Mouse (Mus musculus) CH12.LX (cell line): ENCODE measurements around the gene Agpat2. TPM values are rescaled to one million over a fixed set of nuclear protein-coding genes. Genes with fewer than 3 reads are reported as not detected.

Experiments used
- DNase-seq: peaks from one replicate; pipeline ENCODE4 v3.0.0-alpha.2; 2013; ENCODE audit errors: extremely low read depth
- H3K27ac ChIP-seq: 2 replicates; pipeline ENCODE4 v1.5.1; 2012; ENCODE audit warnings: low read depth, mild to moderate bottlenecking, control low read depth, moderate library complexity; ENCODE audit not compliant: insufficient read depth
- H3K27me3 ChIP-seq: replicated peaks from 2 replicates; pipeline ENCODE3; 2012; ENCODE audit warnings: inconsistent platforms
- H3K36me3 ChIP-seq, 2 experiments: replicated peaks in 1 of 2; 2 replicates each; pipeline versions ENCODE3 to v1.6.1; 2012; ENCODE audit warnings: inconsistent platforms in 1 of 2, low read length in 1 of 2, mild to moderate bottlenecking in 1 of 2, mixed read lengths in 1 of 2, moderate library complexity in 1 of 2; ENCODE audit not compliant: control insufficient read depth in 1 of 2, insufficient read depth in 1 of 2
- H3K4me1 ChIP-seq, 2 experiments: 2 replicates each; pipeline ENCODE4 v1.6.1; 2012; ENCODE audit warnings: inconsistent platforms in 1 of 2, moderate library complexity in 1 of 2; ENCODE audit not compliant: insufficient read depth in 2 of 2, control insufficient read depth in 1 of 2
- H3K4me2 ChIP-seq: 2 replicates; pipeline ENCODE4 v1.6.1; 2012; ENCODE audit warnings: low read depth, mild to moderate bottlenecking, control low read depth; ENCODE audit not compliant: poor library complexity, insufficient read depth, severe bottlenecking
- H3K4me3 ChIP-seq, 3 experiments: fragments of 150-350 bp in 1 of 3; sonication (generic) in 1 of 3; replicated peaks in 1 of 3; 2 replicates each; pipeline versions ENCODE3 to v1.5.1; 2011 to 2012; ENCODE audit warnings: low read depth in 2 of 3, low read length in 2 of 3, mild to moderate bottlenecking in 2 of 3, moderate library complexity in 2 of 3, control low read depth in 1 of 3, improper control_type of control experiment in 1 of 3, inconsistent platforms in 1 of 3, mixed read lengths in 1 of 3; ENCODE audit not compliant: poor library complexity in 1 of 3
- H3K79me2 ChIP-seq: replicated peaks from 2 replicates; pipeline ENCODE4 v1.6.1; 2012; ENCODE audit warnings: mild to moderate bottlenecking, moderate library complexity; ENCODE audit not compliant: control insufficient read depth, poor library complexity, insufficient read depth, severe bottlenecking; ENCODE audit errors: extremely low read depth
- H3K9ac ChIP-seq: 2 replicates; pipeline ENCODE4 v1.6.1; 2012; ENCODE audit warnings: low read depth, mild to moderate bottlenecking, control low read depth, moderate library complexity; ENCODE audit not compliant: insufficient read depth
- H3K9me3 ChIP-seq: replicated peaks from 2 replicates; pipeline ENCODE3; 2012; ENCODE audit warnings: low read length, inconsistent platforms, mixed read lengths
- BHLHE40 ChIP-seq: IDR thresholded peaks from 2 replicates; pipeline ENCODE4 v1.6.1; 2011; ENCODE audit warnings: mild to moderate bottlenecking, low read depth, low read length, improper control_type of control experiment
- CHD2 ChIP-seq: IDR thresholded peaks from 2 replicates; pipeline ENCODE4 v1.6.1; 2011; ENCODE audit warnings: low read length, improper control_type of control experiment
- CTCF ChIP-seq, 2 experiments: IDR thresholded peaks in 1 of 2; conservative IDR thresholded peaks in 1 of 2; 2 replicates each; pipeline ENCODE4 v1.5.1; 2011 to 2012; ENCODE audit warnings: low read depth in 2 of 2, low read length in 2 of 2, improper control_type of control experiment in 1 of 2, inconsistent platforms in 1 of 2, mild to moderate bottlenecking in 1 of 2, moderate library complexity in 1 of 2
- E2F4 ChIP-seq: IDR thresholded peaks from 2 replicates; pipeline ENCODE4 v1.6.1; 2011; ENCODE audit warnings: low read depth, low read length, improper control_type of control experiment; ENCODE audit not compliant: insufficient replicate concordance
- ELF1 ChIP-seq: IDR thresholded peaks from 2 replicates; pipeline ENCODE4 v1.6.1; 2014; ENCODE audit warnings: low read depth, mild to moderate bottlenecking, inconsistent platforms, low read length, improper control_type of control experiment
- EP300 ChIP-seq: IDR thresholded peaks from 2 replicates; pipeline ENCODE4 v1.6.1; 2011; ENCODE audit warnings: low read length, improper control_type of control experiment
- ETS1 ChIP-seq: conservative IDR thresholded peaks from 2 replicates; pipeline ENCODE4 v1.6.1; 2012; ENCODE audit warnings: low read depth, mild to moderate bottlenecking, inconsistent platforms, low read length, improper control_type of control experiment, moderate library complexity
- GABPA ChIP-seq: IDR thresholded peaks from 2 replicates; pipeline ENCODE4 v1.6.1; 2012; ENCODE audit warnings: low read depth, low read length, improper control_type of control experiment, inconsistent platforms; ENCODE audit not compliant: insufficient replicate concordance
- HCFC1 ChIP-seq: IDR thresholded peaks from 2 replicates; pipeline ENCODE4 v1.6.1; 2012; ENCODE audit warnings: low read depth, mild to moderate bottlenecking, inconsistent platforms, low read length, improper control_type of control experiment
- IRF4 ChIP-seq: IDR thresholded peaks from 2 replicates; pipeline ENCODE4 v1.6.1; 2014; ENCODE audit warnings: low read depth, mild to moderate bottlenecking, inconsistent platforms, low read length, improper control_type of control experiment
- JUN ChIP-seq: IDR thresholded peaks from 2 replicates; pipeline ENCODE4 v1.6.1; 2011; ENCODE audit warnings: low read depth, mild to moderate bottlenecking, low read length, improper control_type of control experiment, moderate library complexity; ENCODE audit not compliant: insufficient read depth
- JUND ChIP-seq: conservative IDR thresholded peaks from 2 replicates; pipeline ENCODE4 v1.6.1; 2011; ENCODE audit warnings: low read depth, low read length, improper control_type of control experiment
- KAT2A ChIP-seq: IDR thresholded peaks from 2 replicates; pipeline ENCODE4 v1.6.1; 2012; ENCODE audit warnings: low read length, improper control_type of control experiment, inconsistent platforms; ENCODE audit not compliant: insufficient replicate concordance
- MAFK ChIP-seq: IDR thresholded peaks from 2 replicates; pipeline ENCODE4 v1.6.1; 2011; ENCODE audit warnings: low read length, improper control_type of control experiment; ENCODE audit not compliant: insufficient replicate concordance
- MAX ChIP-seq: IDR thresholded peaks from 2 replicates; pipeline ENCODE4 v1.6.1; 2011; ENCODE audit warnings: low read length, improper control_type of control experiment
- MAZ ChIP-seq: IDR thresholded peaks from 2 replicates; pipeline ENCODE4 v1.6.1; 2012; ENCODE audit warnings: low read depth, mild to moderate bottlenecking, inconsistent platforms, low read length, improper control_type of control experiment, moderate library complexity
- MEF2A ChIP-seq: IDR thresholded peaks from 2 replicates; pipeline ENCODE4 v1.6.1; 2014; ENCODE audit warnings: low read depth, mild to moderate bottlenecking, inconsistent platforms, low read length, improper control_type of control experiment, borderline replicate concordance
- MXI1 ChIP-seq: IDR thresholded peaks from 2 replicates; pipeline ENCODE4 v1.6.1; 2011; ENCODE audit warnings: mild to moderate bottlenecking, low read depth, low read length, improper control_type of control experiment
- NELFE ChIP-seq: IDR thresholded peaks from 2 replicates; pipeline ENCODE4 v1.6.1; 2011; ENCODE audit warnings: low read depth, low read length, improper control_type of control experiment
- NRF1 ChIP-seq: IDR thresholded peaks from 2 replicates; pipeline ENCODE4 v1.6.1; 2014; ENCODE audit warnings: low read depth, mild to moderate bottlenecking, inconsistent platforms, low read length, improper control_type of control experiment, moderate library complexity
- PAX5 ChIP-seq: IDR thresholded peaks from 2 replicates; pipeline ENCODE4 v1.6.1; 2012; ENCODE audit warnings: low read length, inconsistent platforms, mixed read lengths
- POLR2A ChIP-seq: IDR thresholded peaks from 2 replicates; pipeline ENCODE4 v1.6.1; 2011; ENCODE audit warnings: low read depth, mild to moderate bottlenecking, improper control_type of control experiment, low read length
- RAD21 ChIP-seq: IDR thresholded peaks from 2 replicates; pipeline ENCODE4 v1.6.1; 2011; ENCODE audit warnings: low read depth, mild to moderate bottlenecking, low read length, improper control_type of control experiment, moderate library complexity
- RCOR1 ChIP-seq: conservative IDR thresholded peaks from 2 replicates; pipeline ENCODE4 v1.6.1; 2012; ENCODE audit warnings: low read depth, mild to moderate bottlenecking, inconsistent platforms, low read length, improper control_type of control experiment
- SIN3A ChIP-seq: IDR thresholded peaks from 2 replicates; pipeline ENCODE4 v1.6.1; 2012; ENCODE audit warnings: low read length, improper control_type of control experiment, inconsistent platforms
- SMC3 ChIP-seq: IDR thresholded peaks from 2 replicates; pipeline ENCODE4 v1.6.1; 2011; ENCODE audit warnings: low read depth, low read length, improper control_type of control experiment
- TBP ChIP-seq: conservative IDR thresholded peaks from 2 replicates; pipeline ENCODE4 v1.6.1; 2011; ENCODE audit warnings: low read depth, low read length, improper control_type of control experiment
- TCF12 ChIP-seq: IDR thresholded peaks from 2 replicates; pipeline ENCODE4 v1.6.1; 2014; ENCODE audit warnings: low read depth, mild to moderate bottlenecking, inconsistent platforms, low read length, improper control_type of control experiment
- UBTF ChIP-seq: IDR thresholded peaks from 2 replicates; pipeline ENCODE4 v1.6.1; 2012; ENCODE audit warnings: low read depth, mild to moderate bottlenecking, inconsistent platforms, low read length, improper control_type of control experiment, moderate library complexity
- USF1 ChIP-seq: IDR thresholded peaks from 2 replicates; pipeline ENCODE4 v1.6.1; 2014; ENCODE audit warnings: low read depth, mild to moderate bottlenecking, inconsistent platforms, low read length, improper control_type of control experiment
- USF2 ChIP-seq: conservative IDR thresholded peaks from 2 replicates; pipeline ENCODE4 v1.6.1; 2011; ENCODE audit warnings: low read depth, low read length, improper control_type of control experiment
- ZC3H11A ChIP-seq: IDR thresholded peaks from 2 replicates; pipeline ENCODE4 v1.6.1; 2012; ENCODE audit warnings: low read depth, mild to moderate bottlenecking, inconsistent platforms, low read length, improper control_type of control experiment
- ZKSCAN1 ChIP-seq: IDR thresholded peaks from 2 replicates; pipeline ENCODE4 v1.6.1; 2012; ENCODE audit warnings: low read depth, inconsistent platforms, low read length, improper control_type of control experiment, borderline replicate concordance
- ZNF384 ChIP-seq: IDR thresholded peaks from 2 replicates; pipeline ENCODE4 v1.6.1; 2012; ENCODE audit warnings: low read depth, low read length, improper control_type of control experiment, inconsistent platforms
- dilution Hi-C: fragments of 300-500 bp; cut with MboI; formaldehyde crosslinking; loops from 2 replicates; pipeline ENCODE4 v1.14.3; 2020; ENCODE audit warnings: low sequenced_read_pairs; ENCODE audit not compliant: extremely low pct_unique_long_range_greater_than_20kb, extremely low pct_ligation_motif_present
- in situ Hi-C: fragments of 300-500 bp; cut with MboI; formaldehyde crosslinking; loops from 3 replicates; pipeline ENCODE4 v1.14.3; 2019; ENCODE audit warnings: low sequenced_read_pairs, low pct_ligation_motif_present, low pct_unique_long_range_greater_than_20kb, mixed read lengths
- polyA plus RNA-seq: library from polyadenylated mRNA; unstranded; fragments of >175 nt; gene quantifications from 2 replicates; pipeline ENCODE4 v1.2.1, GENCODE M21; 2012; ENCODE audit warnings: low read depth; ENCODE audit not compliant: insufficient read length
- total RNA-seq, 2 experiments: library from RNA; depleted of rRNA; stranded (reverse); fragments of 300-350 nt in 1 of 2; fragments of >200 nt in 1 of 2; gene quantifications; 2 replicates each; pipeline ENCODE4 v1.2.3; 2012 to 2014

Gene Agpat2
- total and polyA plus RNA-seq, 3 experiments: 8.6 to 14.2 (median 9.5) TPM

DNA sequence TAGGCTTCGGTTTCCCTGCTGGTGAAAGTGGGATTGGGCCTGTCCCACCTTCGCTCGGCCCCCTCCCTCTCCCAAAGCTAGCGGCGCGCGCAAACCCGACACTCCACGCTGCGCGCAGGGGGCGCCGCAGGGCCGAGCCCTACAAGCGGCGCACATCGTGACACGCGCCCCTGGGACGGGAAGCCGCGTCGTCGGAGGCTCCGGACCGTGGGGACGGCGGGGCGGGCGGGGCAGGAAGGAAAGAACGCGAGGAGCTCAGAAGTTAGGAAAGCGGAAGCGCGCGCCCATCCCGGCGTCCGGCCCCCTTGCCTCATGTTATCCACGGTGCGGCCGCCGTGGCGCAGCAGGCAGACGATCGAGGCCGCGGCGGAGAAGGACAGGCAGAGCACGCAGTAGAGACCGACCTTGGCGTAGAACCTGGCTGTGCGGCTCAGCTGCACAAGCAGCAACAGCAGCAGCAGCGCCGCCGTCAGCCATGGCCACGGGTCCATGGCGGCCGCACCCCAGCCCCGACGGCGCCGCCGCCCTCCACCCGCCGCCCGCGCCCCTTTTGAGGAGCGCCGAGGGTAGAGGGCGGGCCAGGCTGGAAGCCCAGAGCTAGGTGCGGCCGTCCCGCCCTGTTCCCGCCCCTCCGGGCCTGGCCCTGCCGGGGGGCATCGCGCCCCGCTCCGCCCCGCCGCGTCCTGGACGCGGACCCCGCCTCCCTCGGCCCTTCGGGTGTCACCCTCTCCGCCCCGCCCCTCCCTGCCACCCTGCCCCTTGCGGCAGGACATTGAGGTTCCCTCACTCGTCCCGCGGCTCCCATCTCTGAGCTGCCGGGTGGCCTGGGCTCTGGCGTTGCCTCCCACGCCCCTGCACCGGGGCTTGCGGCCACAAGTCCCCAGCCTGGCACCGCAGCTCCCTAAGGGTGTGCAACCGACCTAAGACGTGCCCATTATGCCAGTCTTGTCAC, at the start of gene Agpat2 (continued):
- TF ChIP-seq IRF4: peak; percentile 11; the same call in 1 of the 2 replicates
- TF ChIP-seq, all 38 proteins: peak for 12

DNA sequence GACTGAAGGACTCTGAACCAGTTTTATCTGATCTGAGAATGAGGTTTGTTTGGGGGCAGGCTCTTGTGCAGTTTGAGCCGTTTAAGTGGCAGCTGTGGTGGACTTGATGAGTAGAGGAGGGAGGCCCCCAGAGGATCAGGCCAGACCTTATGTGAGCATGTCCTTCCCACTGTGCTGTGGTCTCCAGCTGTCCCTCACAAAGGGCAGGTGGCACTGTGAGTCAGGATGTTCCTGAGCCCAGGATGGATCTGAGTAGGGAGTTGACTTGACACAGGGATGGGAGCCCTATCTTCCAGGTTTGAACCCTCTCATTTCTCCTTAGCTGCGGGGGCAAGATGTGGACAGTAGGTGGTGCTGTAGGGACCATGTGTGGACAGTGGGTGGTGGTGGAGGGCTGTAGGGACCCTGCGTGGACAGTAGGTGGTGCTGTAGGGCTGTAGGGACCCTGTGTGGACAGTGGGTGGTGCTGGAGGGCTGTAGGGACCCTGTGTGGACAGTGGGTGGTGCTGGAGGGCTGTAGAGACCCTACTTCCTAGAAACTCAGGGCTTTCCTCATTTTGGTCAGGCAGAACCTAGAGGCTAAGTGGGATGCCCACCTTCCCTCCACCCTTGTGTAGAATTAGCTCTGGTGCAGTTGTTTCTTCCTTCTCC, 42.6 kb upstream of the Agpat2 start:
- Histone ChIP-seq H3K9me3 (no peaks in the 10 kb centered on the region), H3K9ac (no peak overlapping the region), H3K4me1 (peaks cover 0 to 8% of the 10 kb centered on the region in 2 experiments; a peak in 1 of 4 replicates), H3K27me3 (peaks cover 2% of the 10 kb centered on the region), H3K79me2 (no peaks in the 10 kb centered on the region), H3K4me3 (no peak overlapping the region), H3K4me2 (no peak overlapping the region; the same call in 1 of the 2 replicates), H3K27ac (no peak overlapping the region), H3K36me3 (no peaks in the 10 kb centered on the region)
- DNase-seq: peak; percentile 93
- dilution Hi-C loops: no loop called here
- in situ Hi-C loops: no loop called here
- TF ChIP-seq ZC3H11A: 0 out of 2 replicates have a peak, but pooled peaks have one; percentile 16
- TF ChIP-seq SMC3: peak; percentile 89
- TF ChIP-seq TBP: no peak
- no peak for TF ChIP-seq JUND
- TF ChIP-seq MAZ: no peak
- TF ChIP-seq NELFE: peak; percentile 93; the same call in 1 of the 2 replicates
- TF ChIP-seq E2F4: no peak
- peak; percentile 50 for TF ChIP-seq HCFC1
- TF ChIP-seq NRF1: 0 out of 2 replicates have a peak, but pooled peaks have one; percentile 16
- no peak for TF ChIP-seq UBTF
- TF ChIP-seq ZKSCAN1: no peak
- TF ChIP-seq SIN3A: no peak
- no peak for TF ChIP-seq CHD2
- no peak for TF ChIP-seq USF2
- TF ChIP-seq MEF2A: no peak; the same call in 1 of the 2 replicates
- TF ChIP-seq JUN: no peak
- no peak for TF ChIP-seq BHLHE40
- TF ChIP-seq RCOR1: no peak
- TF ChIP-seq GABPA: no peak
- TF ChIP-seq PAX5: no peak
- peak; percentile 38; the same call in 1 of the 2 replicates for TF ChIP-seq IRF4
- TF ChIP-seq ZNF384: no peak
- TF ChIP-seq TCF12: peak; percentile 29; the same call in 1 of the 2 replicates
- TF ChIP-seq MAFK: no peak
- peak; percentile 98 to 99 for TF ChIP-seq CTCF (conservative IDR thresholded peaks at IDR 0.05 in 1 of 2, IDR thresholded peaks at IDR 0.05 in 1 of 2; ENCODE audit: low read depth in 2 of 2, low read length in 2 of 2)
- no peak for TF ChIP-seq MXI1
- TF ChIP-seq ETS1: no peak
- TF ChIP-seq KAT2A: no peak
- TF ChIP-seq USF1: no peak
- TF ChIP-seq EP300: no peak
- peak; percentile 64; the same call in 1 of the 2 replicates for TF ChIP-seq ELF1
- TF ChIP-seq RAD21: peak; percentile 96
- no peak for TF ChIP-seq POLR2A
- TF ChIP-seq MAX: peak; percentile 61
